Mouse (Mus musculus): ENCODE results near the gene Fus. TPM values are rescaled to one million over a fixed set of nuclear protein-coding genes. Genes with fewer than 3 reads are reported as not detected.

The Fus gene
- polyA plus RNA-seq, 1 experiment: 318 TPM

DNA sequence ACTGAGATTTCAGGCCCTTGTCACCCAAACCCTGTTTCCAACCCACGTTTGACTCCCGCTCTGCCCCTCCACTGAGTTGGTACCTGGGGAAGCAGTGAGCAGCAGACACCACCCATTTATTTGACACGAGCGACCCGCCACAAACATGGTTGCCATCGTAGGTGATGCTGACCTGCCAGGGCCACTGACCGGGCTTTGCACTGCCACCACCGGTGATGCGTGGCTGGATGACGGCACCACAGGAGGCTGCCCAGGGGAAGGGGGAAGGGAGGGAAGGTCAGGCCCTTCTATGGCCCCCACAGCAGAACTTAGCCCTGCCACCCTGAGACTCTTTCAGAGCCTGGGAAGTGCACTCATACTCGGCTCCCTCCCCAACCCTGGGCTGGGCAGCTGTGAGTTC, 39.5 kb upstream of the Fus start:
- peaks cover 52% of the 10 kb centered on the region for H3K36me3 ChIP-seq (replicated peaks; ENCODE audit: low read length)
- peaks cover 8% of the 10 kb centered on the region for H3K27me3 ChIP-seq (replicated peaks)
- TF ChIP-seq GATA1 (IDR thresholded peaks at IDR 0.05; ENCODE audit: borderline replicate concordance, low read length) (no peak), FLI1 (IDR thresholded peaks at IDR 0.05; ENCODE audit: low read length) (no peak)
- H3K4me1 ChIP-seq: peaks cover 42% of the 10 kb centered on the region
- H3K9me3 ChIP-seq: no peaks in the 10 kb centered on the region
- H3K4me3 ChIP-seq (replicated peaks): no peak overlapping the region

DNA sequence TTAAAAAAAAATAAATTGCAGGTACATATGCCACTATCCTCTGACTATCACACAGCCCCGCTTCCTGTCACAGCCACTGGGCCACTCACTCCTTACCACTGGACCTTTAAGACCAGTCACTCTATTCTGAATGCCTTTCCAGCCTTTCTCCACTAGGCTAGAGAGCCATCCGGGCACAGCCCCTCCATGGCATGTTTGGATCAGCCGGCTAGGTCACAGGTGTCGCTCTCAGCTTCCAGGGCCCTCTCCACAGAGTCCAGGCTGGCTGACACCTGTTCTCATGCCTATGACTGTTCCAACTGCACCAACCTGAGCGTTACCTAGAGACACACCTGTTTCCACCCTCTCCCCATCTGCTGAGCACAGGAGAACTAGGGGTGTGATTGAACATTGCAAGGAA, 38.7 kb upstream of the Fus start:
- Histone ChIP-seq H3K4me3 (replicated peaks) (no peak overlapping the region), H3K27me3 (replicated peaks) (peaks cover 8% of the 10 kb centered on the region), H3K36me3 (replicated peaks; ENCODE audit: low read length) (peaks cover 43% of the 10 kb centered on the region), H3K9me3 (no peaks in the 10 kb centered on the region), H3K4me1 (peaks cover 45% of the 10 kb centered on the region)
- TF ChIP-seq GATA1 (IDR thresholded peaks at IDR 0.05; ENCODE audit: borderline replicate concordance, low read length): no peak
- TF ChIP-seq FLI1 (IDR thresholded peaks at IDR 0.05; ENCODE audit: low read length): no peak

DNA sequence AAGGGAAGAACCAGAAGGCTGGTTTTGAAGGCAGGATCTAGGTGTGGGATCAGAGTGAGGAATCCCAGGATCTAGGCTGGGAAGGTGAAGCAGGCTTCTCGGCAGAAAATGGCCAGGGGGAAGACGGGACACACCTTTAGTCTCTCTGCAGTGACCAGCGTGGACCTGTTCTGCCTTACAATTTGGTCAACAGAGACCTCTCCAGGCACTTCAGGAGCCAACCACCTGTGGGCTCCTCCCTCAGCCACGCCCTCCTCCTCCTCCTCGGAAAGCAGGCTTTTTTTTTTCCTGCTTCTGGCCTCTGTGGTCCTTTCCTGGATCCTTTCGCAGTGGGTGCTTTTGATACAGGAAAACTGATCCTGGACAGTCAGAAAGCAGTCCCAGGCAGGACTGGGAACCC, 37.3 kb upstream of the Fus start, which contains the start of gene Prss8:
Prss8 (minus strand) TSS at position 182 of the 400 bp plus-strand sequence.
- no peaks in the 10 kb centered on the region for H3K9me3 ChIP-seq
- no peak within 1 kb of the TSS for H3K4me3 ChIP-seq (replicated peaks)
- no peak for TF ChIP-seq GATA1 (IDR thresholded peaks at IDR 0.05; ENCODE audit: borderline replicate concordance, low read length)
- H3K4me1 ChIP-seq: peaks cover 59% of the 10 kb centered on the region
- peaks cover 30% of the 10 kb centered on the region for H3K36me3 ChIP-seq (replicated peaks; ENCODE audit: low read length)
- peaks cover 8% of the 10 kb centered on the region for H3K27me3 ChIP-seq (replicated peaks)

DNA sequence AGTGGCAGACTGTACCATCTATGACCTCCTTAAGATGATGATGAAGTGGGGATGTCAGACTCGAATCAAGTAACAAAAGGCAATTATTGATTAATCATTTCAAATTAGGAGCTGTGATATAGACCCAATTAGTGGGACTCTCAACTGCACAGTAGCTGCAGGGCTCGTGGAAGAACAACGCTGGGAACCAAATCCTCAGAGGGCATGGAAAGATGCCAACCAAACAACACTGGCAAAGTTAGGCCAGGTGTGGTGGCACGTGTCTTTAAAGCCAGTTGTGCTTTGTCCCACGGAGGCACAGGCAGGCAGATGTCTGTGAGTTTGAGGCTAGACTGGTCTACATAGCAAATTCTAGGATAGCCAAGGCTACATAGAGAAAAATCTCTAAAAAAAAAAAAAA, 36.6 kb upstream of the Fus start:
- TF ChIP-seq FLI1 (IDR thresholded peaks at IDR 0.05; ENCODE audit: low read length) (no peak), GATA1 (IDR thresholded peaks at IDR 0.05; ENCODE audit: borderline replicate concordance, low read length) (no peak)
- no peaks in the 10 kb centered on the region for H3K9me3 ChIP-seq
- peaks cover 8% of the 10 kb centered on the region for H3K27me3 ChIP-seq (replicated peaks)
- no peak overlapping the region for H3K4me3 ChIP-seq (replicated peaks)
- peaks cover 62% of the 10 kb centered on the region for H3K4me1 ChIP-seq
- H3K36me3 ChIP-seq (replicated peaks; ENCODE audit: low read length): peaks cover 23% of the 10 kb centered on the region

DNA sequence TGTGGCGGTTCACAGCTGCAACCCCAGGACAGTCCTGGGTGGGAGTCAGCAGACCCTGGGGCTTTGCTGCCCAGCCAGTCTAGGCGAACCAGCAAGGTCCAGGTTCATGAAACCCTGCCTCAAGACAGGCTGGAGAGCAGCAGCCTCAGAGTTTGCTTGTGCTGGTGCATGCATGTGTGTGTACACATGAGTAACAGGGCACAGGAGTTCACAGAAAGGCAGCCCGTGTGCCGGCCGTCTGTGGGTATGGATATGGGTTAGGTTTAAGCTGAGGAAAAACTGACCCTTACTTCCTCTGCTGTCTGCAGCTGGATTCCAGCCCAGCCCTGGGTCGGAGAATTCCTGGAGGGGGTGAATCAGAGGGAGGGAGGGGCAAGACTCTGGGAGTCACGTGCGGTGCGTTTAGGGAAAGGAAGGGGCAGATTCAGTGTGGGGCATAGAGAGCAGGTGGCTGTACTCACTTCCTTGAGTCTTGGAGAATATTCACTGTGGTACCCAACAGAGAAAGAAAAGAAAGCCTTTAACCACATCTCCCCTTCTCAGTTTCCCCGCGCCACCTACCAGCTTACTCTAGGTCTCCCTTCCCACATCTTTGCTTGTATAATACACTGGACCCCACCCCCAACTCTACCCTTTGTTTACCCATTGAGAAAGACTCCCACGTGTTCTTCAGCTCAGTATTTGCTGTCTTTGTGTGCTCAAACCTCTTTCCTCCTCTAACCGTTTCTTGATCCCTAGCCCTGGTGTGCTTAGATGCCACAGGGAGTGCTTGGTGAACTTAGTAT, 35.7 kb upstream of the Fus start:
- Histone ChIP-seq H3K4me3 (replicated peaks) (no peak overlapping the region), H3K36me3 (replicated peaks; ENCODE audit: low read length) (peaks cover 14% of the 10 kb centered on the region), H3K9me3 (no peaks in the 10 kb centered on the region), H3K27me3 (replicated peaks) (peaks cover 8% of the 10 kb centered on the region), H3K4me1 (peaks cover 71% of the 10 kb centered on the region)
- TF ChIP-seq FLI1 (IDR thresholded peaks at IDR 0.05; ENCODE audit: low read length) (no peak), GATA1 (IDR thresholded peaks at IDR 0.05; ENCODE audit: borderline replicate concordance, low read length) (no peak)

DNA sequence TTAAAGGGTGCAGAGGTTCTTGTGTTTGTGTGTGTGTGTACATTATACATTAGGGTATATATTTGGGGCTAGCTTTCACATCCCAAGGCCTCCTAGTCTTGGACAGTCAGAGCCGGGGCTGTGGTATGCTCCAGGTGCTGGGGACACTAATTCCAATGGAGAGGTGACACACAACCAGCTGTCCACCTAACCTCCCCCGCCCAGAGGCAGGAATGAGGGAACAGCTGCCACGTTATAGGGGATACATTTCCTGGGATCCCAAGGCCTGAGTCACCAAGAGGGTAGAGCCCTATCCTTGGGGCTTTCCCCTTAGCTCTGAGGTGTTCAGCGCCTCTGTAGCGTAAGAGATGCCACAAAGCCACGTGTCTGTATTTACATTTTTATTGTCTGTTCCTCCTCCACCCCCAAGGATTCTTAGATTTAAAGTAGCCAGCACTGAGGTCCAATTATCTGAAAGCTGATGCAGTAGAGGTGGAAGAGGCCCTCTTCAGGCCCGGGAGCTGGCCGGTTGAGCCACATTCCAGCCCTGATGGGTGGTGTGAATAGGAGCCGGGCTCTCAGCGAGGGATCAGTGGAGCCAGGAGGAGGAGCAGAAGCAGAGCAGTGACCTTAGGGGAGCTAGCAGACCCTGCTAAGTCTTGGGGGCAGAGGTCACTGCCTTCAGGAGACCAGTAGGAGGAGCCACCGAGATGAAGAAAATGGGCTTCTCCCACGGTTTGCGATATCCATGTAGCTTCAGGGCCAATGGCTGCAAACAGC, 34.8 kb upstream of the Fus start:
- Histone ChIP-seq H3K27me3 (replicated peaks) (peaks cover 8% of the 10 kb centered on the region), H3K9me3 (no peaks in the 10 kb centered on the region), H3K36me3 (replicated peaks; ENCODE audit: low read length) (peaks cover 5% of the 10 kb centered on the region), H3K4me1 (peaks cover 68% of the 10 kb centered on the region), H3K4me3 (replicated peaks) (no peak overlapping the region)
- TF ChIP-seq FLI1 (IDR thresholded peaks at IDR 0.05; ENCODE audit: low read length) (no peak), GATA1 (IDR thresholded peaks at IDR 0.05; ENCODE audit: borderline replicate concordance, low read length) (no peak)

DNA sequence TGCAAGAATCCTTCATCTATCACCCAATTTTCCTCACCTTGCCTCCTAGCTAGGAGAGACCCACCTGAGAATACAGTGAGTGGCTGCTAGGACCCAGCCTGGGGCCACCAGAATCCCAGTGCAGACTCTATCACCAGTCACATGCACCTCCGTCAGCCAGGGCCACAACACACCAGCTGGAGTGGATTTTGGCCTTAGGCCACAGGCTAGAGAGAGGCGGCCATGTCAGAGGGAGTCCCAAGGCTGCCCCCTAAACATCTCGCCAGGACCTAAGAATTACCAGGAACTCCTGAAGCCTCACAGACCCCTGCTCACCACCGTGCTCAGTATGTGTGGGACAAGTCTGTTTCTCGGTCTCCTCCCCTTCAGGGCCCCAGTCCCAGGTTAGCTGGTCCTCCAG, 33.2 kb upstream of the Fus start:
- peaks cover 8% of the 10 kb centered on the region for H3K27me3 ChIP-seq (replicated peaks)
- TF ChIP-seq FLI1 (IDR thresholded peaks at IDR 0.05; ENCODE audit: low read length): no peak
- no peak for TF ChIP-seq GATA1 (IDR thresholded peaks at IDR 0.05; ENCODE audit: borderline replicate concordance, low read length)
- H3K4me1 ChIP-seq: peaks cover 56% of the 10 kb centered on the region
- no peaks in the 10 kb centered on the region for H3K9me3 ChIP-seq
- H3K36me3 ChIP-seq (replicated peaks; ENCODE audit: low read length): no peaks in the 10 kb centered on the region
- H3K4me3 ChIP-seq (replicated peaks): no peak overlapping the region

DNA sequence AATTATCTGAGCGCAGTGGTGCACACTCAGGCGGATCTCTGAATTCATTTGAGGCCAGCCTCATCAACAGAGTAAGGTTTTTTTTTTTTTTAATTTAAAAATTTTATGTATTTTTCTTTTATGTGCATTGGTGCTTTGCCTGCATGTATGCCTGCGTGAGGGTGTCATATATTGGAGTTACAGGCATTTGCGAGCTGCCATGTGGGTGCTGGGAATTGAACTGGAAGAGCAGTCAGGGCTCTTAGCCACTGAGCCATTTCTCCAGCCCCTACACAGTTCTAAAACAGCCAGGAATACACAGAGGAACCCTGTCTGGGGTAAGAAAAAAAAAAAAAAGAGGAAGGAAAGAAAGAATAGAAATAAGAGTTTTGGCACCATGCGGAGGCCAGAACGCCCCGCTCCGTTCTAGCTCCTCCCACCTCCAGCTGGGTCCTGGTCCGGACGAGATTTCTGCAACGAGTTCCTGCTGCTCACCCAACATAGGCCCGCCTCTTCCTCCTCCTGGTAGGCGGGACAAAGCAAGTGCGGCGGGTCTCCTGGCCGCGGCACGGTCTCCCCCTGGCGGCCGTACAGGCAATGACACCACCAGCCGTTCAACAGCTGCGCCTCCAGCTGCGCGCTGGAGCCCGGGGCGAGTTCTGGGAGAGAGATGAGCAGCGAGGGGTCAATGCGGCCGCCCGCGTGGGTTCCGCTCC, 32.1 kb upstream of the Fus start:
- peaks cover 45% of the 10 kb centered on the region for H3K4me1 ChIP-seq
- TF ChIP-seq GATA1 (IDR thresholded peaks at IDR 0.05; ENCODE audit: borderline replicate concordance, low read length) (no peak), FLI1 (IDR thresholded peaks at IDR 0.05; ENCODE audit: low read length) (no peak)

DNA sequence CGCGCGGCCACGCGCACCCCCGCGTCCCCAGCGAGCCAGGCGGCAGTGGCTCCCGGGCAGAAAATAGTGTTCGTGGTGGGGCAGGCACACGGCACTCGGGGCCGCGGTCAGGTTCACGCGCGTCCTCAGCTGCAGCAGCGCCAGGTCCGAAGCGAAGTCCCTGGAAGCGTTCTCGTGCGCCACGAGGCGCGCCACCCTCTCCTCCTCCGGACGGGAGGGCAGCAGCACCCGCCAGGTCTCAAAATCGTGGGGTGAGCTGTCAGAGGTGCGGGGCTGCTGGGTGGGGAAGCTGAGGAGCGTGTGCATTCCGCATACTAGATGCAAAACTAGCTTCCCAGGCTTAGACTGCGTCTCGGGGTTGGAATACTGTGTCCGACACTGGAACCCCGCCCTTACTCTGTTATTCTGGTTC, 31.5 kb upstream of the Fus start:
- H3K4me3 ChIP-seq (replicated peaks): peak overlapping the region; percentile 96
- peaks cover 44% of the 10 kb centered on the region for H3K4me1 ChIP-seq
- no peaks in the 10 kb centered on the region for H3K9me3 ChIP-seq
- H3K27me3 ChIP-seq (replicated peaks): no peaks in the 10 kb centered on the region
- H3K36me3 ChIP-seq (replicated peaks; ENCODE audit: low read length): no peaks in the 10 kb centered on the region
- no peak for TF ChIP-seq FLI1 (IDR thresholded peaks at IDR 0.05; ENCODE audit: low read length)
- no peak for TF ChIP-seq GATA1 (IDR thresholded peaks at IDR 0.05; ENCODE audit: borderline replicate concordance, low read length)

More for the DNA sequence above, 32.1 kb upstream of the Fus start:
- H3K27me3 ChIP-seq (replicated peaks): no peaks in the 10 kb centered on the region
- H3K36me3 ChIP-seq (replicated peaks; ENCODE audit: low read length): no peaks in the 10 kb centered on the region
- H3K9me3 ChIP-seq: no peaks in the 10 kb centered on the region
- H3K4me3 ChIP-seq (replicated peaks): peak overlapping the region; percentile 96
